Mouse (Mus musculus) heart, embryonic 10.5 days (tissue): Measurements from ENCODE around the gene Pknox2. TPM values are rescaled to one million over a fixed set of nuclear protein-coding genes. Genes with fewer than 3 reads are reported as not detected.
A peak's percentile ranks its signal among the peaks of the same experiment; 100 is the strongest.

Experiments used
- DNase-seq: peaks from one replicate; pipeline ENCODE4 v3.0.0-alpha.2; 2017; ENCODE audit warnings: low spot score
- H3K27ac ChIP-seq: fragments of 300-500 bp; sonication (generic); 2 replicates; pipeline ENCODE4 v1.5.1; 2016; ENCODE audit warnings: mild to moderate bottlenecking
- H3K27me3 ChIP-seq: fragments of 300-500 bp; sonication (generic); 2 replicates; pipeline ENCODE4 v1.6.1; 2016; ENCODE audit warnings: mild to moderate bottlenecking; ENCODE audit not compliant: poor library complexity, insufficient read depth, severe bottlenecking
- H3K36me3 ChIP-seq: fragments of 300-500 bp; sonication (generic); 2 replicates; pipeline ENCODE4 v1.6.1; 2016; ENCODE audit warnings: mild to moderate bottlenecking, moderate library complexity
- H3K4me1 ChIP-seq: fragments of 300-500 bp; sonication (generic); 2 replicates; pipeline ENCODE4 v1.6.1; 2016; ENCODE audit warnings: mild to moderate bottlenecking
- H3K4me3 ChIP-seq: fragments of 300-500 bp; sonication (generic); 2 replicates; pipeline ENCODE4 v1.5.1; 2016; ENCODE audit warnings: mild to moderate bottlenecking, moderate library complexity
- H3K9me3 ChIP-seq: fragments of 300-500 bp; sonication (generic); 2 replicates; pipeline ENCODE4 v1.6.1; 2016; ENCODE audit warnings: mild to moderate bottlenecking, moderate library complexity
- WGBS: fragments of 180-500 bp; shearing (Covaris S2); methylation state at CpG from one replicate; pipeline ENCODE4 v1.1.7; 2016; 5-methylcytosine and 5-hydroxymethylcytosine counted together
- polyA plus RNA-seq: library from polyadenylated mRNA; unstranded; fragments of >200 nt; fragmentation: Nextera tagmentation; extraction: Ambion mirVana; gene quantifications from 2 replicates; pipeline ENCODE4 v1.2.1, GENCODE M21; 2016

Gene Pknox2
- polyA plus RNA-seq, 1 experiment from 2014 or later, result 9.1 TPM

GRCm38 (mm10) chr9:36951133-36951484, 196.1 kb downstream of the Pknox2 start:
- no peak overlapping the region for H3K4me3 ChIP-seq
- 81% methylated on average over 2 of the region's 2 CpGs for WGBS
- DNase-seq, result no peak
- H3K4me1 ChIP-seq, result peaks cover 9% of the 10 kb centered on the region; the same call in 1 of the 2 replicates
- H3K27me3 ChIP-seq, result no peaks in the 10 kb centered on the region
- no peaks in the 10 kb centered on the region for H3K9me3 ChIP-seq
- no peak overlapping the region for H3K27ac ChIP-seq
- no peaks in the 10 kb centered on the region for H3K36me3 ChIP-seq

GRCm38 (mm10) chr9:36950271-36951132, 196.7 kb downstream of the Pknox2 start:
- Histone ChIP-seq H3K4me3 (no peak overlapping the region), H3K27me3 (no peaks in the 10 kb centered on the region)
- DNase-seq, result no peak

GRCm38 (mm10) chr9:36948181-36948580, 199.0 kb downstream of the Pknox2 start:
- no peak for DNase-seq
- H3K27me3 ChIP-seq, result no peaks in the 10 kb centered on the region
- H3K4me1 ChIP-seq, result peaks cover 9% of the 10 kb centered on the region; the same call in 1 of the 2 replicates
- H3K36me3 ChIP-seq, result no peaks in the 10 kb centered on the region
- H3K9me3 ChIP-seq, result no peaks in the 10 kb centered on the region
- WGBS, result 87% methylated on average over 5 of the region's 5 CpGs
- no peak overlapping the region for H3K27ac ChIP-seq
- no peak overlapping the region for H3K4me3 ChIP-seq

More at GRCm38 (mm10) chr9:36950271-36951132, 196.7 kb downstream of the Pknox2 start:
- Histone ChIP-seq H3K4me1 (peaks cover 9% of the 10 kb centered on the region; the same call in 1 of the 2 replicates), H3K27ac (no peak overlapping the region), H3K36me3 (no peaks in the 10 kb centered on the region), H3K9me3 (no peaks in the 10 kb centered on the region)
- WGBS, result 33% methylated on average over 14 of the region's 14 CpGs

- Histone ChIP-seq H3K27ac (no peak overlapping the region), H3K4me3 (no peak overlapping the region), H3K27me3 (no peaks in the 10 kb centered on the region), H3K36me3 (no peaks in the 10 kb centered on the region), H3K4me1 (peaks cover 9% of the 10 kb centered on the region; the same call in 1 of the 2 replicates), H3K9me3 (no peaks in the 10 kb centered on the region)
- 81% methylated on average over 5 of the region's 5 CpGs for WGBS
- no peak for DNase-seq
Observed at GRCm38 (mm10) chr9:36947056-36947694, 200.0 kb downstream of the Pknox2 start.

- peak overlapping the region; percentile 10; the same call in 1 of the 2 replicates for H3K4me3 ChIP-seq
- H3K27me3 ChIP-seq, result peaks cover 4% of the 10 kb centered on the region; the same call in 1 of the 2 replicates
- DNase-seq, result no peak
- H3K27ac ChIP-seq, result peak overlapping the region; percentile 48; the same call in 1 of the 2 replicates
- peaks cover 9% of the 10 kb centered on the region; the same call in 1 of the 2 replicates for H3K4me1 ChIP-seq
- 50% methylated on average over 7 of the region's 7 CpGs for WGBS
- H3K36me3 ChIP-seq, result no peaks in the 10 kb centered on the region
- no peaks in the 10 kb centered on the region for H3K9me3 ChIP-seq
Observed at GRCm38 (mm10) chr9:36944843-36945242, 202.4 kb downstream of the Pknox2 start.

- whole genome bisulfite sequencing, result 75% methylated on average over 2 of the region's 2 CpGs
- no peaks in the 10 kb centered on the region for H3K9me3 ChIP-seq
- H3K4me3 ChIP-seq, result no peak overlapping the region
- H3K4me1 ChIP-seq, result peaks cover 11% of the 10 kb centered on the region
- peaks cover 6% of the 10 kb centered on the region; the same call in 1 of the 2 replicates for H3K27me3 ChIP-seq
- no peaks in the 10 kb centered on the region for H3K36me3 ChIP-seq
- no peak for DNase-seq
- H3K27ac ChIP-seq, result no peak overlapping the region
Observed at GRCm38 (mm10) chr9:36942561-36942960, 204.6 kb downstream of the Pknox2 start.

- Histone ChIP-seq H3K4me3 (no peak overlapping the region), H3K9me3 (no peaks in the 10 kb centered on the region), H3K27me3 (peaks cover 6% of the 10 kb centered on the region; the same call in 1 of the 2 replicates), H3K4me1 (peaks cover 11% of the 10 kb centered on the region), H3K27ac (no peak overlapping the region), H3K36me3 (no peaks in the 10 kb centered on the region)
- WGBS, result 75% methylated on average over 4 of the region's 4 CpGs
- no peak for DNase-seq
Observed at GRCm38 (mm10) chr9:36942131-36942530, 205.1 kb downstream of the Pknox2 start.

GRCm38 (mm10) chr9:36941565-36941964, 205.6 kb downstream of the Pknox2 start:
- Histone ChIP-seq H3K27me3 (peaks cover 6% of the 10 kb centered on the region; the same call in 1 of the 2 replicates), H3K36me3 (no peaks in the 10 kb centered on the region), H3K4me1 (peaks cover 11% of the 10 kb centered on the region), H3K4me3 (no peak overlapping the region), H3K9me3 (no peaks in the 10 kb centered on the region), H3K27ac (no peak overlapping the region)
- no peak for DNase-seq
- WGBS, result 19% methylated on average over 5 of the region's 5 CpGs

- 73% methylated on average over 8 of the region's 8 CpGs for WGBS
- Histone ChIP-seq H3K9me3 (no peaks in the 10 kb centered on the region), H3K4me1 (peaks cover 16% of the 10 kb centered on the region), H3K27me3 (peaks cover 6% of the 10 kb centered on the region; the same call in 1 of the 2 replicates), H3K36me3 (no peaks in the 10 kb centered on the region), H3K27ac (no peak overlapping the region), H3K4me3 (no peak overlapping the region)
- no peak for DNase-seq
Observed at GRCm38 (mm10) chr9:36938601-36939078, 208.6 kb downstream of the Pknox2 start.

- Histone ChIP-seq H3K27ac (no peak overlapping the region), H3K36me3 (peaks cover 3% of the 10 kb centered on the region; the same call in 1 of the 2 replicates), H3K4me3 (no peak overlapping the region), H3K9me3 (no peaks in the 10 kb centered on the region), H3K4me1 (peaks cover 12% of the 10 kb centered on the region), H3K27me3 (no peaks in the 10 kb centered on the region)
- WGBS, result 48% methylated on average over 16 of the region's 16 CpGs
- DNase-seq, result no peak
Observed at GRCm38 (mm10) chr9:36933813-36934493, 213.3 kb downstream of the Pknox2 start.

GRCm38 (mm10) chr9:36932950-36933812, 214.0 kb downstream of the Pknox2 start:
- no peaks in the 10 kb centered on the region for H3K9me3 ChIP-seq
- peaks cover 3% of the 10 kb centered on the region; the same call in 1 of the 2 replicates for H3K36me3 ChIP-seq
- 73% methylated on average over 12 of the region's 12 CpGs for WGBS
- no peaks in the 10 kb centered on the region for H3K27me3 ChIP-seq
- H3K27ac ChIP-seq, result no peak overlapping the region
- H3K4me1 ChIP-seq, result peaks cover 5% of the 10 kb centered on the region; the same call in 1 of the 2 replicates
- no peak overlapping the region for H3K4me3 ChIP-seq
- DNase-seq, result no peak

- no peak overlapping the region for H3K4me3 ChIP-seq
- peaks cover 3% of the 10 kb centered on the region; the same call in 1 of the 2 replicates for H3K36me3 ChIP-seq
- H3K27me3 ChIP-seq, result no peaks in the 10 kb centered on the region
- DNase-seq, result no peak
- no peak overlapping the region for H3K27ac ChIP-seq
- H3K4me1 ChIP-seq, result peaks cover 5% of the 10 kb centered on the region; the same call in 1 of the 2 replicates
- WGBS, result 56% methylated on average over 4 of the region's 4 CpGs
- H3K9me3 ChIP-seq, result no peaks in the 10 kb centered on the region
Observed at GRCm38 (mm10) chr9:36931657-36932056, 215.6 kb downstream of the Pknox2 start.
